Mouse (Mus musculus) left cerebral cortex, adult 2 months (tissue): ENCODE measurements around the gene Chek2. TPM values are rescaled to one million over a fixed set of nuclear protein-coding genes. Genes with fewer than 3 reads are reported as not detected.

Experiments used
- DNase-seq, 2 experiments: peaks; one replicate each; pipeline ENCODE4 v3.0.0; 2021 to 2022; ENCODE audit warnings: low spot score in 2 of 2, mixed read lengths in 1 of 2; ENCODE audit errors: extremely low spot score in 1 of 2
- H3K27ac ChIP-seq: fragments of 200-600 bp; 2 replicates; pipeline ENCODE4 v1.8.1; 2022
- H3K4me3 ChIP-seq: fragments of 200-600 bp; 2 replicates; pipeline ENCODE4 v1.8.1; 2022
- CTCF ChIP-seq: fragments of 200-600 bp; IDR thresholded peaks from 2 replicates; pipeline ENCODE4 v1.8.1; 2022; ENCODE audit warnings: antibody characterized with exemption, mild to moderate bottlenecking, moderate library complexity
- intact Hi-C: fragments of 180-260 bp; cut with DNase I; formaldehyde crosslinking; loops from one replicate; pipeline ENCODE4 v1.15.1; 2025
- total RNA-seq, 2 experiments: library from RNA; stranded (reverse); gene quantifications; 2 replicates each; pipeline ENCODE4 v1.2.3; 2021

The Chek2 gene
- total RNA-seq, 2 experiments from 2014 or later, result 0.59 to 0.91 TPM

DNA sequence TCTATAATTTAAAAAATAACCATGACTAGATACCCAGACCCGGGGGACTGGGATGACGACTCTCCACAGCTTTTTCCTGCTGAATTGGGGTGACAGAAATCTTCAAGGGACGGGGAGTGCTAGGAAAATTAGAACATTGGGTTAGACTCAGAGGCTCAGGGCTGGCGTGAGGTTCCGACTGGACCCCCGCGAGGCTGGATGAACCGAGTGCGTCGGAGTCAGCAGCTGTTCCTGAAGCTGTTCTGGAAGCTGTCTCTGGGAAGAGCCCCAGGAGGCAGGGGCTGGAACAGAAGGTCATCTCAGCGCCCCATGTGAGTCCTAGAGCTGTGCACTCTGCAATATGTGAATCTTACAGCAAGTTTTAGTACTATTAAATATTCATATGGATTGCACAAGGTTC is 75.1 kb downstream of the Chek2 start:
- Histone ChIP-seq H3K27ac (no peak overlapping the region), H3K4me3 (no peak overlapping the region)
- DNase-seq, result no peak
- no peak for TF ChIP-seq CTCF
- intact Hi-C loops, result loop anchor here (5.0 kb wide), 1 partner anchor 58 kb away; no protein-coding TSS in a partner anchor

DNA sequence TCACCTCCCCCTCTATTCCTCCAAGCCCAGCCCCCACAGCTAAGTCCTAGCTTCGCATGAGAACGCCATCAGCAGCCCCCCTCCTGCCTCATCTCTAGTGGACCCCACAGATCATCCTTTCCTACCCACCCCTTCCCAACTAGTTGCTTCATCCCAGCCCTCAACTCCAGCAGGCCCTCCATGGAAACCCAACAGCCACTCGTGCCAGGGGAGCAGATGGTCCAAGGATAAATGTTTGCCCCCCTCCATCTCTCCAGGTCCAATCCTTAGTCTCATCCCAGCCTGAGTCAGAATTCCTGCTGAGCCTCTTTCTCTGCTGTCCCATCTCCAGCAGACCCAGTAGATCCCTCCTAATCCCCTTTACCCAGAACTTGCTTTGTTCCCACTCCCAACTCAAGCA is 76.5 kb downstream of the Chek2 start:
- Histone ChIP-seq H3K27ac (no peak overlapping the region), H3K4me3 (no peak overlapping the region)
- no peak for DNase-seq
- intact Hi-C loops, result loop anchor here (5.0 kb wide), 1 partner anchor 59 kb away; no protein-coding TSS in a partner anchor
- TF ChIP-seq CTCF, result no peak

DNA sequence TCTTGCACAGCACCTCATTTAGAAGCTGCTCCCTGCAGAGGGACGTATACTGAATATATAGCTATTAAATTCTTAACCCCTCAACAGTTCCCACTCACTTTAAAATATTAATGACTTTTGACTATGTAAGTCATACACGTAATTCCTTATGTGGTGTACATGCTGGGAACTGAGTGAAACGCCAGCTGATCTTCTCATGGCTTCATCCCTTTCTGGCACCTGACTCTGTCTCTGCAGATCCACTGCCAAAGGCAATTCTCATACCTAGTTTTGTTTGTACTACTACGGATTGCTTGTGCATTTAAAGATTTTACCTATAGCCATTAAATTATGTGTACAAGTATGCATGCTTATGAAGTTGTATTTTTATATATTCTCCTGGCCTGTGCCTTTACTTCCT is 79.8 kb downstream of the Chek2 start:
- Histone ChIP-seq H3K4me3 (no peak overlapping the region), H3K27ac (no peak overlapping the region)
- intact Hi-C loops, result loop anchor here (5.0 kb wide), 1 partner anchor 62 kb away; no protein-coding TSS in a partner anchor
- DNase-seq, result no peak
- TF ChIP-seq CTCF, result no peak

DNA sequence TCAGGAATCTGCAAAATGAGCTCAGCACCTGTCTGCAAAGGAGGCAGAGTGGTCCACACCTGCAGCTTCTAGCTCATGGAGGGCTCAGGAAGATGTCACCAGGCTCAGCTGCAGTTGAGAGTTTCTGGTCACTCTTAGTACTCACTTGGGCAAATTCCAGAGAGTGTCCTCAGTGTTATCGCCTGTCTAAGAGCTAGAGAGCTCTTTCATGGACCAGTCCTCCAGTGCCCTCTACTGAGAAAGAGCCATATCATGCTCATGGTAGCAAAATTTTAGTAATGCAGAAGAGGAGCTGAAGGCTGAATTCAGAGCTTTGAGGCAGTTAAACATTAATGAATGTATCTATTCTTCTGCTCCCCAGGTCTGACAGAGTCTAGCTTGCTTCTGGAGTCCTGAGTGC is 83.6 kb downstream of the Chek2 start:
- Histone ChIP-seq H3K27ac (no peak overlapping the region), H3K4me3 (no peak overlapping the region)
- intact Hi-C loops, result loop anchor here (1.0 to 5.0 kb wide), 3 partner anchors 84 to 334 kb away; partner anchors contain the start of genes Chek2 and Hscb
- DNase-seq, result no peak
- TF ChIP-seq CTCF, result peak; percentile 60

Other genes with a start within 250 kb of the Chek2 start
- gene Noc4l, start 186.6 kb upstream of the Chek2 start, total RNA-seq, result 10 to 100 TPM; 25.6 to 27.2 TPM
- gene Ddx51, start 186.5 kb upstream of the Chek2 start, total RNA-seq, result 10 to 100 TPM; 30.4 to 31.6 TPM
- 100 to 1,000 TPM; 106 to 114 TPM for gene Ep400, start 69.3 kb upstream of the Chek2 start, total RNA-seq
- 10 to 100 TPM; 21.9 to 24.0 TPM for gene Pus1, start 59.3 kb upstream of the Chek2 start, total RNA-seq
- 10 to 100 TPM; 75.4 to 80.4 TPM for gene Ulk1, start 29.9 kb upstream of the Chek2 start, total RNA-seq
- 10 to 100 TPM in 1 of 2 experiments, 1 to 10 TPM in 1; 7.9 to 10.4 TPM for gene Hscb, start 202 bp upstream of the Chek2 start, total RNA-seq
- gene Ttc28, start 39.8 kb downstream of the Chek2 start, total RNA-seq, result 10 to 100 TPM; 12.0 to 12.8 TPM